Mouse (Mus musculus) G1E (cell line): ENCODE results near the gene Foxd2.

Experiments used
- CTCF ChIP-seq: IDR thresholded peaks from 2 replicates; pipeline ENCODE4 v1.5.1; 2012; ENCODE audit warnings: low read depth, low read length, inconsistent platforms, mixed read lengths
- GATA2 ChIP-seq: IDR thresholded peaks from 2 replicates; pipeline ENCODE4 v1.6.1; 2012; ENCODE audit warnings: low read depth, low read length, inconsistent platforms, borderline replicate concordance
- POLR2AphosphoS5 ChIP-seq: IDR thresholded peaks from 2 replicates; pipeline ENCODE4 v1.6.1; 2012; ENCODE audit warnings: low read depth, low read length, inconsistent platforms; ENCODE audit not compliant: insufficient replicate concordance

- no peak for TF ChIP-seq CTCF
- no peak for TF ChIP-seq POLR2AphosphoS5
- TF ChIP-seq GATA2: no peak
Measured at GRCm38 (mm10) chr4:114934188-114934587, 25.5 kb upstream of the Foxd2 start.
